Mouse (Mus musculus) adrenal gland, adult 2 months (tissue): ENCODE data around the gene Pla2g4d. TPM values are rescaled to one million over a fixed set of nuclear protein-coding genes. Genes with fewer than 3 reads are reported as not detected.
A peak's percentile ranks its signal among the peaks of the same experiment; 100 is the strongest.

Source experiments
- DNase-seq: peaks from one replicate; pipeline ENCODE4 v3.0.0; 2021
- long read RNA-seq: library from polyadenylated mRNA; stranded (forward); transcript quantifications from one replicate; pipeline ENCODE4 v2.0.0, GENCODE M21; 2021
- polyA plus RNA-seq: library from polyadenylated mRNA; depleted of rRNA; stranded (reverse); fragments of >200 nt; gene quantifications from 2 replicates; pipeline ENCODE4 v1.2.3, GENCODE M21; 2012; rRNA removed
- total RNA-seq, 2 experiments: library from RNA; stranded (reverse); gene quantifications; 2 replicates each; pipeline ENCODE4 v1.2.3; 2021

Gene Pla2g4d
- total RNA-seq (under 1 TPM in 1 of 2 experiments, not detected in 1; 0.09 TPM), polyA plus RNA-seq (0.10 and 0.18 TPM in 2 replicates)
- long read RNA-seq: 0 reads

DNA sequence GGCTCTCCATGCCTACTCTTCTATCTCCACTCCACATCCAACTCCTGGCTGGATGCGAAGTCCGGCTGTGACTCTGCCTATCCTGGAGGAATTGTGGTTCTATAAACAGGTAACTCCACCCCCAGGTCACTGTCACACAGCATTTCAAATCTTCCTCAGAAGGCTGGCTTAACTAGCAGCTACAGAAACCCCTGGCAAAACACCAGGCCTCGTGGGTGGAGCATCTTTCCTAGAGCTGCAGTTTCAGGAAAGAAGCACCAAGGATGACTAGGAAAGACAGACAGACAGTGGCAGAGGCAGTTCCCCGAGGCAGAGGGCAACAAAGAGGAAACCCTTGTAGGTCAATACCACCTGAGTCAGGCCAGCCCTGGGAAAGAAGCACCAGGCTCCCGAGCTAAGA is at the start of gene Pla2g4d:
Gene Pla2g4d (minus strand): TSS at position 203 of the 400 bp plus-strand sequence.
- no peak for DNase-seq

DNA sequence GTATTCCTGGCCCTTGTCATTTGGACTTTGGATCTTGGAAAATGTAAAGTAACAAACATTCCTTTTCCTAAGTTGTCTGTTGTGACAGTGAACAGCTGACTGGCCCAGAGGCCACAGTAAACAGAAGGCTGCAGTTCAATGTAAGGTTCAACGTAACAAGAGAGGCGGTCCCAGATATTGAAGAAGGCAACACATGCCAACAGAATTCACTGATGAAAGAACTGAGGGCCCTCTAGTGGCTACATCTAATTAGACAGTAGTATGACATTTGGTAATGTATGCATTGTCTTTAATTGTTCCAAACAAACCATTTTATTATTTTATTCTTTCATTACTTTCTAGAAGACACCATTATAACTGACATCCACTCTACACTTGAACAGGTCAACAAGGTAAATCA is 48.9 kb upstream of the Pla2g4d start:
- no peak for DNase-seq

DNA sequence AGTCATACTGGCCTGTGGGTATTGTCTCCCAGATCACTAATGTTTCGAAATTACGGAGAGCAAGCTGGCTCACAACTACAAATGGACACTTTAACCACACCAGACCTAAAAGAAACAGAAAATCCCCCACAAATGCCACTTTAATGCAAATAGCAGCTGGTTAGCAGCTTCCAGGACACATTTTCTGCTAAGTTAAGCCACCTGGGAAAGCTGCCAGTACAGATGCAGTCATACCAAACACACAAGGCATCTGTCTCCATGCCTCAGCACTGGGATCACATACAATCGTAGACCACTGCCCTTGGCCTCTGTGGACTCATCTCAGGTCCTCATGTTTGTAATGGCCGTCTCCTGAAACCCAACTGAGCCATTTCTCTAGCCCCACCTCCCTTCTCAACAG is 42.6 kb upstream of the Pla2g4d start:
- no peak for DNase-seq

DNA sequence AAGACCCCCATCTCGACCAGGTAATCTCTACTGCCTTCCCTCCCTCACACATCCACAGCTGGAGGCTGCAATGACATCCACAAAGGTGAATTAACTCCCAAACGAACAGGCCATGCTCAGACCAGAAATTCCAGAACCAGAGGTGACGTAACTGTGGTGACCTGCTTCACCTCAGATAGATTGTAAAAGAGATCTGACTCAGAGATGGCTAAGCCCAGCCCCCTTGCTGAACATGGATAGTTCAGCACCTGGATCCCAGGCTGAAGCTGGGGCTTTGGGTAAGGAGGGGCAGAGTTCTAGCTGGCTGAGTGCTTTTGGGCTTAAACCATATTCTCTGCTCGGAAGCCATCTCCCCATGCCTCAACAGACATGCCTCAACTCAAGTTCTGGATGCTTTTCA is 26.1 kb upstream of the Pla2g4d start:
- no peak for DNase-seq

DNA sequence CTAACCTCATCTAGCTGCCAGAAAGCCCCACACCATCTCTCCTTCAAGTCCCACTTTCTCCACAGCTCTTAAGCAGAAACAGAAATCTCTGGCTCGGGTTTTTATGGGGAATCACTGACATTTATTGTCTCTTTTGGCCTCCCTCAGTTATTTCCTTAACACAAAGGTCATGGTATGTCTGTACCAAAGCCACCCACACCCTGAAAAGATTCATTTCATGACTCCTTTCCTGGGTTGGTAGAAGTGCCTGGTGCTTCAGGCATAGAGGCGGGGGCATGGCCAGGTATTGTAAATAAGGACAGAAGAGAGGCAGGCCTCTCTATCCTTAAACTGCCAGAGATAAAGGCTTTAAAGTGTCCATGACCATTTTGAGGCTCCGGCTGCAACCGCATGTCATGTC is 25.5 kb upstream of the Pla2g4d start:
- DNase-seq: no peak

DNA sequence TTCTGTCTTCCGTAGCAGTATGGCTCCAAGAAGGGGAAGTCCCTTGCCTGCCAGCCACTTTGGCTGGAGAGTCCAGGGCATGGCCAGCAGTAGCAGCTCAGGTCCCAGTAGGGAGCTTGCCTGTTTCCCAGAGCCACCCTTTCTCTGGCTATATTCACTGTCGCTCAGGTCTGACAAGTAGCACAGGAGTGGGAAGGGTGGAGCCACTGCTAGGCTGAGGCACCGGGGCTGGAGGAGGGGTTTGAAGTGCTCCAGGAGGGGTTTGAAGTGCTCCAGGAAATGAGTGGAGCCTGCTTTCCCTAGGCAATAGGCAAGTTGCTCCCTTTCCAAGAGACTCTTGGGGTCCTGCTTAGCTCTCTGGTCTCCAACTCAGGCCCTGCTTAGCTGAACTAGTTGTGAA is 25.0 kb upstream of the Pla2g4d start, which contains the start of gene Pla2g4f:
Gene Pla2g4f (minus strand): TSS at position 190 of the 400 bp plus-strand sequence.
- no peak for DNase-seq

DNA sequence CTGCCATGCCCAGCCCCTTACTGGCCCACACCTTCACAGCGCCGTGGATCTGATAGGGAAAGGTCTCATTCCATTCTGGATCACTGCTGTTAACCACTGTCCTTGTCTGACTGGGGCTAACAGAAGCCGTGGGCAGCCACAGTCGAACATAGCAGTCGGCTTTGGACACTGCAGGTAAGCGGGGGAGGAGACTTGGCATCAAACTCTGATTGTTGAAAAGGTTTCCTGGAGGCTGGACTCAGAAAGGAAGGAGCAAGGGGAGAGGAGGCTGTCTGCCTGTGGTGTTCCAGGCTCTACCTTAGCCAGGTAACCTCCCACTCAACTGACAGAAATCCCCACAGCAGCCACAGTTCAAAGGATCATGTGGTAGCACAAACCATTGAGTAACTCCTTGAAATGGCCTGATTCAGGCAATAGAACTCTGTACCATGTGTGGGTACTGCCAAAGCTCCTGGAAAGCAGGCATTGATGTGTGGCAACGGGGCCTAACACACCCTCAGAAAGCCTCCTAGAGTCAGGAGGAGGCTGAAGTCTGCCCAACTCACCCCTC is 23.4 kb upstream of the Pla2g4d start:
- no peak for DNase-seq

DNA sequence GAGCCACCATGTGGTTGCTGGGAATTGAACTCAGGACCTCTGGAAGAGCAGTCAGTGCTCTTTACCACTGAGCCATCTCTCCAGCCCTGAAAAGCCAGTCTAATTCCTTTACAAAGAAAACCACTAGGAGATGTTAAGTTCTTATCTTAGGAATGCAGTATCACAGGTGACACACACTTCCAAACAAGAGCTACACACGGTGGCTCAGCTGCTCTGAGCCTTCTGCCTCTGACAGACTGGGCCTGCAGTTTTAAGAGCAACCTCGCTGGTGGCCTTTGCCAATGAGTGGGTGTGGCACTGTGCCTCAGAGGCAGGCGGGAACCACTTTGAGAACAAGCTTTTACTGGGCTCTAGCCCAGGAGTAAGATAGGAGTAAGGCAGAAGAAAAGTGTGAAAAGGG is 15.1 kb upstream of the Pla2g4d start:
- no peak for DNase-seq

DNA sequence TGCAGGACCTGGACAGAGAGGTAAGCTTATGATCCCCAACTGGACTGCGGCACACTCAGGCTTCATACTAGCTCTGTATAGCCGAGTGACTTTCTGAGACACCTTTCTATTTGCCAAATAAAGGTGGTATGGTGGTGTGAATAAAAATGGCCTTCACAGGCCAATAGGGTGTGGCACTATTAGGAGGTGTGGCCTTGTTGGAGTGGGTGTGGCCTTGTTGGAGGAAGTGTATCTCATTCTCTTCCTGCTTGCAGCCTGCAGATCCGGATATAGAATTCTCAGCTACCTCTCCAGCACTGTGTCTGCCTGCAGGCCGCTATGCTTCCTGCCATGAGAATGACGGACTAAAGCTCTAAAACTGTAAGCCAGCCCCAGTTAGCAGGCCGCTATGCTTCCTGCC is 12.1 kb upstream of the Pla2g4d start:
- DNase-seq: no peak

DNA sequence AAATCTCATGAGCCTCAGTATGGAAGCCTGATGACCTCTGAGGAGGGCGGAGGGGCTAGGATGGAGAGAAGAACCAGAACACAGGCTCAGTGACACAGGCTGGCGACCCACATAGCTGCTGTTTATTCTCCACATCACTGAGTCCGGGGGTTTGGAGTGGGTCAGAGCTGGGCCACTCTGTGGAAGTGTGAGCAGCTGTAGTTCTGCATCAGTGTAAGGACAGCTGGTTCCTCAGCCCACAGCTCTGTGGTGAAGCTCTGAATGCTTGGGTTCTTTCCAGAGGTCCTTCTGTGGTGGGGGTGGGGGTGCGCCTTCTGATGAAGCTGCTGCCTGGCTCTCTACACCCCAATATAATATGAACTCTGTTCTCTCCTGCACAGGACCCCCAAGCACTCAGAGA is 10.9 kb upstream of the Pla2g4d start:
- no peak for DNase-seq

DNA sequence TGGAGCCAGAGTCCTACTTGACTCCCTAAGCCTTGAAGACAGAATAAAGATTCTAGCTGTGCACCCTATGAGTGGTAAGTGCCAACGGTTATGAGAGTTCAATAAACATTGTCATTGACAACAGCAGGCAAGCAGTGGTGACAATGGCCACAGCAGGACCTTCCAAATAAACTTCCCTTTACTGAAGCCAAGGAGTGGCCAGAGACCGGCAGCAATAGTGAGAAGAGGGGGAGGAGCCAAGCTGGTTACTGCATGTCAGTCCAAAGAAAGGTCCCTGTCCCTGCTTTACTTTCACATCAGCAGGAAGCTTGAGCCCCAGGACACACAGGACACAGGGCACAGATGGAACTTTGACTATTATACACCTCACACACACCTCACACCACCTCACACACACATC is 7.2 kb upstream of the Pla2g4d start:
- DNase-seq: no peak

DNA sequence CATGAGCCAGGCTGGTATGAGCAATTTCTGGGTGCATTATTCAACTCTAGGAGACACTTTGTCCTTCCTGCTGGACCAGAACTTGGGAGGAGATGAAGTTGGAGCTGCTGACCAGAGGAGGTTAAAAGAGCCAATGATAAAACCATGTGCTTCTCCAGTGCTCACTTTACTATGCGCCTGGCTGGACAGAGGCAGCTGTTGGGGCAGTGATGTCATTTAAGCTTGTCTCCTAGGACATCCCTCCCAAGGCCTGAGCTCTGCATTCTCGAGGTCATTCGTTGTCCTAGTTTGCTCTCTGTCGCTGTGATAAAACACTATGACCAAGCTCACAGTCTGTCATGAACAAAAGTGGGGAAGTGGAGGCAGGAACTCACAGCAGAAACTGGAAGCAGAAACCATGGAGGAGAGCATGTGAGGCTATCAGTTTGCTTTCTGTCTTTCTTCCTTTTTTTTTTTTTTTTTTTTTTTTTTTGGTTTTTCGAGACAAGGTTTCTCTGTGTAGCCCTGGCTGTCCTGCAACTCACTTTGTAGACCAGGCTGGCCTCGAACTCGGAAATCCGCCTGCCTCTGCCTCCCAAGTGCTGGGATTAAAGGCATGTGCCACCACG is 2.6 kb upstream of the Pla2g4d start:
- DNase-seq: peak; percentile 77

DNA sequence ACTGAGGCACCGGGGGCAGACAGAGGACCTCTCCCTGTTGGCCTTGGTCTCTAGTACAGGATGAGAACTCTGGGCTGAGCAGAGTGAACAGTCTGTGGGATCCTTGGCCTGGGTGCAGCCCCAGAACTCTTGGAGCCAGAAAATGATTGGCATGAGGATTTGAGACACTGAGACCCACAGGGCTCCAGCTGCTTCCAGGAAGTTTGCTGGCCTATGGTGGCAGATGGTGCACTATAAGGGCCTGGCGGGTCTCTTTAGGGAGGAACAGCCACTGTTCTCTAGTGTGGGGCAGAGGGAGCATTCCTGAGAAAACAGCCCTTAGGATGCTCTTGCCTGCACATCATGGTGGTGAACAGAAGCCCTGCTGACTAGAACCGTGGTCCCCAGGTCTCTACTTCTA is 596 bp downstream of the Pla2g4d start:
- DNase-seq: no peak

DNA sequence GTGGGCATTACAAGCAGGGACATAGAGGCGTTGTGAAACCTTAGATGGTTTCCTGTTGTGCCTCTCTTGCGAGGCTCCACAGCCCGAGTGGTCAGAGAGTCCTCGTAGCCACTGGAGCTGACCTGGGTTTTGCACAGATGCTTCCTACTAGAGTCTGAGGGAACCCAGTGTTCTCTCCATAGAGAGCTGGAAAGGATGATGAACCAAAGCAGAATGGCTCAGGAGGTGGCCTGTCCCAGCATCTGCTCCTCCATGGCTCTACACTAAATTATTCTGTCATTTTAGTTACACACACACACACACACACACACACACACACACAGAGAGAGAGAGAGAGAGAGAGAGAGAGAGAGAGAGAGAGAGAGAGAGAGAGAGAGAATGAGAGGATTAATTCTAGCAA is 3.4 kb downstream of the Pla2g4d start:
- no peak for DNase-seq

DNA sequence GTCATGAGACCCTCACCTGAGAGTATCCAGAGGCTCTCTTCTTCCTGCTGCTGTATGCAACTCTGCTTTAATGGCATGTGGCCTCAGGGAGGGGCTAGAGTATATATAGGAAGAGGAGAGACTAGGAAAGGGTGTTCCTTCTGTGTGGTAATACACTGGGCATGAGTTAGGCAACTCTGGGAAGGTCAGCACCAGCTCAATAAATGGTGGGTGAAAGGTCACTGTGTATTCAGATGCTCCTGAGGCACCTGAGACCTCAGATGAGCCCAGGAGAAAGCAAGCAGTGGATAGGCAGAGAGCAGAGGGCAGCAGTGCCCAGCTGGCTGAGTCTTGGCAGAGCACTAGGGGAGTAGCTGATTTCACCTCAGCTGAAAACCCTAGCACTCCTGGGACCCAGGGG is 4.3 kb downstream of the Pla2g4d start:
- no peak for DNase-seq

DNA sequence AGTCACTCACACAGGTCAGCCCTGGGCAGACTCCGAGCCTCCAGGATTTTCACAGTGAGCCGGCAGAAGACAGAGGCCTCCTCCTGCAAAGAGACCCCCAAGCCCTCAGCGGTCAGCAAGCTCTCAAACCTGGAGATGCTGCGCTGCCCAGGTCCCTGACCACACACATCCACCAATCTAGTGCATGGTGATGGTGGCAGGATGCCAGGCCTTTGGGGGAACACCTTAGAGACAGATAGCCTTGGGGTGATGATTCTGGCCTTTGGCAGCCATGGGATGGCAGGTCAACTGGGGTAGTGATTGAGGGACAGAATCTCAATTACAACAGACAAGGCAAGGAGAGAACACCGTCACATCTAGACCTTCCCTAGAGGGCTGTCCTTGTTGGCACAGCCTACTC is 4.9 kb downstream of the Pla2g4d start:
- peak; percentile 53 for DNase-seq

DNA sequence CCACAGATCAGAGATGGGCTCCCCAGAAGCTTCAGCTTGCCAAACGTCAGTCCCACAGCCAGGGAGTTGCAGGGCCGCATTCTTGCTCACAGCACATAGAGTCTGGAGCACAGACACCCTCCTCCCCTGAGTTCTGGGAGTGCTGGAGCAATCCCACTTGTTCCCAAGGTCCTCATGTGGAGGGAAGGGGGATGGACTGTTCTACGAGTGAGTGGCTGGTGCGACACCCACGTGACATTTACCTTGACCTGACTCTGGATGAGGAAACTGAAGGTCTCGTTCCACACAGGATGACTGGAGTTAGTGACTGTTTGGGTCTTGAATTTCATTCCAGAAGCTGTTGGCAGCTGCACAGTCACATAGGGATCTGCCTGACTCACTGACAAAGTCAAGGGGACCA is 5.4 kb downstream of the Pla2g4d start:
- DNase-seq: peak; percentile 89

DNA sequence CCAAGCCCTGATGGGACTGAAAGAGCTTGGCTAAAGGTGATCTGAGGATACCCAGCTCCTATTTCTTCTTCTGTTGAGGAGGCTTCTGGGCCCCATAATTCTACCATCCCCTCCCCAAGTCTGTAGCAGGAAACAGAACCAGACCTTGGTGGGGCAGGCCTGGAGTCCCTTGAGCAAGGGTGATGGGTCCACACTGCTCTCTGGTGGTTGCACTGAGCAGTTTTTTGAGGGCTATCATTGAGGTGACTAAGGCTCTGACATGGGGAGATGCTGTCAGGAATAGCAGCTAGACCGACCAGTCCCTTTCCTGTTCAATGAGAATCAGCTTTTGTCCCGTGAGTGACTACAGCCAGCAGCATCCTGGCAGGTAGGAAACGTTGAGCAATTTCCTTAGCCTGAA is 7.8 kb downstream of the Pla2g4d start:
- DNase-seq: no peak

DNA sequence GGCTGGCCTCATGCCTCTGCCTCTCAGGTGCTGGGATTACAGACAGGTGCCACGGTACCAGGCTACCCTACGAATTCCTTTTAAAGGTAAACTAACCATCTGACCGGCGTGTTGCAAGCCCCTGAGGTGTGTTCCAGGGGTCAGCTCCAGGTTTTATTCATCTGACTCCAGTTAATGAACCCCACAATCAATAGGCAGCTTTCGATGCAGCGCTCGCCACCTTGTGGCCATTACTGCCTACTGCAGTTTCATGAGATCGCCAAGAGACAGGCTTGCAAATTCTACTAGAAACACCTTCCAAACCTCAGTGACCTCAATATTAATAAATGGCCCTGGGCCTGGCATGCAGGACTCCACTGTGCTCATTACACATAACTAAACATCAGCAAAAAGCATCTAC is 9.0 kb downstream of the Pla2g4d start:
- peak; percentile 51 for DNase-seq

DNA sequence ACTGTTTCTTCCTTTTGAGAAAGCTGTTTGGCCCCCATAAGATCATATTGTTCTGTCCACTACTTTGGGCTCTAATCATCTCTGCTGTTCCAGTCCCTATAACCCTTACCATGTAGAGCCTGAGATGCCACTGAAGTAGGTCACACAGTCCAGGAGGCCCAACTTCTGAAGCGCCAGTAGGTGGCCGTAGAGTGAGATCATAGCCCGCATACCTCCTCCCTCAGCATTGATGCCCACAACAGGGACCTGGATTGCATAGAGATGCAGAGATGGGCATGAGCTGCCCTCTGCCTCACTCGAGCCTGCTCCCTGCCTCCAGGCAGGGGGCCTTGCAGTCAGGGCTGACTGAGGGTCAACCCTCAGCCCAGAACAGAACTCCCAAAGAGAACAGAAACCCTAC is 12.0 kb downstream of the Pla2g4d start:
- no peak for DNase-seq

DNA sequence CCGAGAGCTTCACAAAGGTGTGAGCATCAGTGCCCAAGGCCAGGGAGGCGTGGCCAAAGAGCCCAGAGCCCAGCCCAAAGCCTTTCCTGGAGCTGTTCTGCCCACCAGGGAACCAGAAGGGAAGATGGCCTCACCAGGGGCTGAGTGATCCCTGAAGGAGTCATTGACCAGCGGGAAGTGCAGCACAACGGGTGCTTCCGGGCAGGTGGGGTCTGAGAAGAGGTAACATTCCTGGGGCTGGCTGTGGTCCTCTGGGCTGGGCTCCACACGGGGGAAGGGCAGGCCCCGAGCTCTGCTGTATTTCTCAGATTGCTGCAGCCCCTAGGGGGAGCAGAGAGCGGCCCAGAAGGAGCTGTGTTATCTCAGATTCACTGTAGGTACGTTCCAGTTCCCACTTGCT is 20.4 kb downstream of the Pla2g4d start:
- DNase-seq: no peak

DNA sequence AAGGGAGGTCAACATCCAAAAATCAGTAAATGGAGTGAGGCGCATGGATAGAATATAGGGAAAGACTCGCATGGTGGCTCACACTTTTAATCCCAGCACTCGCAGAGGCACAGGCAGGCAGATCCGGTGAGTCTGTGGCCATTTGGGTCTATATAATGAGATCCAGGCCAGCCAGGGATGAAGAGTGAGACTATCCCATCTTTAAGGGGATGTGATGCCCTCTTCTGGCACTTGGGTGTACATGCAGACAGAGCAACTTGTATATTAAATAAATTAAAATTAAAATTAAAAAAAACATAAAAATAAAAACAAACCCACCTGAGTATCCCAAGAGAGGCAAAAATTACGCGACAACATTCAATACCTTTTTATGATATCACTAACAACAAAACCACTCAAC is 23.5 kb downstream of the Pla2g4d start:
- DNase-seq: no peak

DNA sequence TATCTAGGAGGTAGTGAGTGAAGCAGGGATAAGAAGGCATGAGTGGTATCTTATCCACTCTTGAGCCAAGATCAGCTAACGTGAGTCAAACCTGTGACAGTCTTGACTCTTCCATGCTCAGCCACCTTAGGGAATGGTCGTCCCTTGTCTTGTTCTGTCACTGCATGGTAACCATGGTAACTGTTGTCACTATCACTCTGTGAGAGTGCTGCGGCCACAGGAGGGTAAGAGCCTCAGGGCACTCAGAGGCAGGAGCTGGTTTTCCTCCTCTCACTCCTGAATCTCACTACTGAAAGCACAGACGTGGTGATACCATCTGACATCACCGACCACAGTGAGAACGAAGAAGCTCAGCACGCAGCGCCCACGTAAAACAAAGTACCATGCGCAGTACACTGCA is 24.1 kb downstream of the Pla2g4d start:
- DNase-seq: no peak

DNA sequence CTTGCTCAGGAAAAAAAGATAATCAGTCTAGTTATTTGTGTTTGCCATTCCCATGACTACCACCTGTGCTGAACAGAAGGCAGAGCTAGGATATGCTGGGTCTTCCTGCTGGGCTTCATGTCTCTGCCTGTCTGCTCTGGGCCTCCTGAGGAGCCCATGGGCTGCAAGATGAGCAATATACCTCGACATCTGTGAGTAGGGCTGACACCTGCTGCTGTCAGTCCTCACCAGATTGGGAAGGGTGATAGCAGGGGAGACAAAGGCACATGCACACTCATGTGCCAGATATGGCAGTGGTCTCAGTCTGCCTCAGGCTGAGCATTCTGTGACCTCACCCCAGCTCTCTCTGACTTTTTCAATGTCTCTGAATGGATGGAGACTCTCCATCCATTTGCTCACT is 26.1 kb downstream of the Pla2g4d start:
- DNase-seq: no peak
